Mouse (Mus musculus) kidney, adult 2 months (tissue): ENCODE measurements around the gene Tiam1. TPM values are rescaled to one million over a fixed set of nuclear protein-coding genes. Genes with fewer than 3 reads are reported as not detected.
A peak's percentile ranks its signal among the peaks of the same experiment; 100 is the strongest.

Source experiments
- DNase-seq: peaks from one replicate; pipeline ENCODE4 v3.0.0; 2021
- H3K27ac ChIP-seq: fragments of 200-500 bp; 2 replicates; pipeline ENCODE4 v1.5.1; 2012; ENCODE audit warnings: low read depth, low read length, control low read depth, inconsistent platforms; ENCODE audit not compliant: insufficient read depth
- H3K27me3 ChIP-seq: fragments of 200-500 bp; replicated peaks from 2 replicates; pipeline ENCODE4 v1.6.1; 2012; ENCODE audit warnings: mild to moderate bottlenecking, moderate library complexity, low read length, inconsistent platforms; ENCODE audit not compliant: control insufficient read depth, insufficient read depth
- H3K36me3 ChIP-seq: fragments of 200-500 bp; 2 replicates; pipeline ENCODE4 v1.6.1; 2012; ENCODE audit warnings: mild to moderate bottlenecking, moderate library complexity, low read length, inconsistent platforms; ENCODE audit not compliant: control insufficient read depth, insufficient read depth
- H3K4me1 ChIP-seq: fragments of 200-500 bp; 2 replicates; pipeline ENCODE4 v1.6.1; 2011; ENCODE audit warnings: low read length; ENCODE audit not compliant: control insufficient read depth, insufficient read depth
- H3K4me3 ChIP-seq: fragments of 200-500 bp; 2 replicates; pipeline ENCODE4 v1.5.1; 2011; ENCODE audit warnings: mild to moderate bottlenecking, low read depth, low read length, control low read depth; ENCODE audit not compliant: insufficient read depth
- CTCF ChIP-seq: fragments of 200-500 bp; conservative IDR thresholded peaks from 2 replicates; pipeline ENCODE4 v1.5.1; 2011; ENCODE audit warnings: low read depth, mild to moderate bottlenecking, control low read depth, low read length, moderate library complexity, mixed read lengths; ENCODE audit not compliant: insufficient read depth, insufficient read length
- POLR2A ChIP-seq: fragments of 200-500 bp; IDR thresholded peaks from one replicate; pipeline ENCODE4 v1.6.1; 2011; ENCODE audit warnings: low read depth, low read length, control low read depth
- WGBS: fragments of 180-500 bp; shearing (Covaris S2); methylation state at CpG from one replicate; pipeline ENCODE4 v1.1.7; 2018; 5-methylcytosine and 5-hydroxymethylcytosine counted together
- polyA plus RNA-seq: library from polyadenylated mRNA; depleted of rRNA; stranded (reverse); fragments of >200 nt; gene quantifications from 2 replicates; pipeline ENCODE4 v1.2.3, GENCODE M21; 2012

Tiam1 gene
- polyA plus RNA-seq, 1 experiment = 4.0 TPM

DNA sequence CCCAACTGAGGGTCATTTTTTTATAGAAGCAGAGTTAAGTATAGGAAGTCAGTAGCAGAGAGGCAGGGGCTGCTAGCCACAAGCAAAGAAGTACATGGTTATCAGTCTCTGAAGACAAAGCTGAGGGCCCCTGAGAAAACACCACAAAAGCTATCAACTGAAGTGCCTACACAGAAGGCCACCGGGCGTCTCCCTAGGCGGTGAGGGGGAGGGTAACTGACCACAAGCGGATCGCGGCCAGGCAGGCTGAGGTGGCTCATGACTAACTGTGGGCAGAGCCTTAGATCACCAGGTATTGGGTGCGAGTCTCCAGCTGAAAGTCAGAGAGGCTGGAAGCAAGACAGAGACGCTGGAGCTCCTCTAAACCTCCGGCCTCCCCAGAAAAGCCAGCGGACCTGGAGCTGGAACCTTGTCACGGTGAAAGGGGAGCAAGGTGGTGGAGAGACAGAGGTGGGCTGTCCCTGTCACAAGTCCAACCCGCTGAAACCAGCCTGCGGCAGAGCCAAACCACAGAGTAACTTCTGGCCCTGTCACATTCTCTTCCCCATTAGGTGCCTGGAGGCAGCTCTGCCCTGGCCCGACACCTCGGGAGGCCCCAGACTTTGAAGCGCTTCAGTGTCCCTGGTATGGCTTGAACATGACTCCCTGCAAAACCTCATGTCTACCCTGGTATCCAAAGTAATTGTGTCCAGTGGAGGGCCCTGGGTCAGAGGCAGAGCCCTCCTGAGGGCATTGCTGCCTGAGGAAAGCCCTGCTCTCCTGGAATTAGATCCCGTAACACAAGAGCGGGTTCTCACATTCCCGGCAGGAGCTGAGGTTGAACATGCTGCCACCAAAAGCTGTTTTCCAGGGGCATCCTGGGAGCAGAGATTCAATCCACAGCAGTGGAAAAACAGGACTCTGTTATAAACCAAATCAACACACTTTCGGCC lies 271.3 kb downstream of the Tiam1 start:
- 67% methylated on average over 20 of the region's 20 CpGs for WGBS
- Histone ChIP-seq H3K27ac (no peak overlapping the region), H3K36me3 (no peaks in the 10 kb centered on the region), H3K4me1 (no peaks in the 10 kb centered on the region), H3K4me3 (no peak overlapping the region), H3K27me3 (no peaks in the 10 kb centered on the region)
- DNase-seq = no peak
- TF ChIP-seq CTCF = no peak
- TF ChIP-seq POLR2A = no peak

DNA sequence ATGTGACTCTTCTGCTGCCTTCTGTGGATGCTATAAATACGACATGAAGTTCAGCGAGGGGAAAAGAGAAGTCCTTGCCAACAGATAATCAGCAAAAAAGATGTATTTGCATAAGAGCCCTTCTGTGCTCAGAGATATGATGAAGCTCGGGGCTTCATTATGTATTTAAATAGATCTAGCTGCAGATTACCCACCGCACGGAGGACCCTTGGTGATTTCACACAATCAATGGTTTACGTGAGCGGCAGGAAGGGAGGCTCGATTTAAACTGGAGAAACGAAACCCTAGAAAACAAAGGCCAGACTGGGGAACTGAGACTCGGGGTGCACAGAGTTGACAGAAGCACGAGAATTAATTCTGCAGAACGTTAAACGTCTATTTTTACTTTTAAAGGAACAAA lies 272.2 kb downstream of the Tiam1 start:
- DNase-seq = peak; percentile 8
- no peaks in the 10 kb centered on the region for H3K36me3 ChIP-seq
- H3K27me3 ChIP-seq = no peaks in the 10 kb centered on the region
- H3K4me1 ChIP-seq = no peaks in the 10 kb centered on the region
- H3K27ac ChIP-seq = no peak overlapping the region
- WGBS = 69% methylated on average over 13 of the region's 13 CpGs
- TF ChIP-seq POLR2A (no peak), CTCF (no peak)
- H3K4me3 ChIP-seq = no peak overlapping the region

DNA sequence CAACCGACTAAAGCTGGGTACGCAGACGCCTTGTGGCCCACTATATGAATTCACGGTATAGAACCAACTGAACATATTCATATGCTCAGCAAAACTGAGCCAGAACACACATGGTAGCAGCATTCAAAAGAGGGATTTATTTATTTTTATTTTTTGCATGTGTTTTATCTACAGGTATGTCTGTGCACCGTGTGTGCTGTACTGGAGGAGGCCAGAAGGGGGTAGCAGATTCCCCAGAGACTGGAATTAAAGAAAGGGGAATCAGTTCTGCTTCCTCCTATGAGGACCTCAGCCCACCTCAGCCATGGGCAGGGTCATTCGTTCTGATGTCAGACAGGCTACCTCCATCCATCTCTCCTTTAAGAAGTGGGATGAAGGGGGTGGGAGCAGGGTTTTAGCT lies 273.5 kb downstream of the Tiam1 start:
- 96% methylated on average over 6 of the region's 6 CpGs for WGBS
- no peaks in the 10 kb centered on the region for H3K36me3 ChIP-seq
- TF ChIP-seq POLR2A = no peak
- TF ChIP-seq CTCF = no peak

DNA sequence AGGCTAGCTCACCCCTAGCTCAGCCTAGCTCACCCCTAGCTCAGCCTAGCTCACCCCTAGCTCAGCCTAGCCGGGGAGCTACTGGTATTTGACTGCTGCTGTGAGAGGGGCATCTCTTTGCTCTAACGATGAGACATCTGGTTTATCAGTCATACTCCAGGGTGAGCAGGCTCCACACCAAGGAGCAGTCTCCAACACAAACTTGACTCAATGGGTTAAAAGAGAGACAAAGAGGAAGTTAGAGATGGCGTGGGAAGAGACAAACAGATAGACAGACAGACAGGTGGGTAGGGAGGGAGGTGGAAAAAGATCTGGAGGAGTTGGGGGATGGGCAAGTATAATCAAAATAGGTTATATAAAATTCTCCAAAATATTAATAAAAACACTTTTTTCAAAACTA lies 275.1 kb downstream of the Tiam1 start:
- WGBS = 91% methylated on average over 3 of the region's 3 CpGs
- TF ChIP-seq POLR2A (no peak), CTCF (no peak)
- no peaks in the 10 kb centered on the region for H3K27me3 ChIP-seq

More for the DNA sequence above, 273.5 kb downstream of the Tiam1 start:
- H3K27me3 ChIP-seq = no peaks in the 10 kb centered on the region
- no peak overlapping the region for H3K27ac ChIP-seq
- DNase-seq = no peak
- H3K4me1 ChIP-seq = no peaks in the 10 kb centered on the region
- H3K4me3 ChIP-seq = no peak overlapping the region

DNA sequence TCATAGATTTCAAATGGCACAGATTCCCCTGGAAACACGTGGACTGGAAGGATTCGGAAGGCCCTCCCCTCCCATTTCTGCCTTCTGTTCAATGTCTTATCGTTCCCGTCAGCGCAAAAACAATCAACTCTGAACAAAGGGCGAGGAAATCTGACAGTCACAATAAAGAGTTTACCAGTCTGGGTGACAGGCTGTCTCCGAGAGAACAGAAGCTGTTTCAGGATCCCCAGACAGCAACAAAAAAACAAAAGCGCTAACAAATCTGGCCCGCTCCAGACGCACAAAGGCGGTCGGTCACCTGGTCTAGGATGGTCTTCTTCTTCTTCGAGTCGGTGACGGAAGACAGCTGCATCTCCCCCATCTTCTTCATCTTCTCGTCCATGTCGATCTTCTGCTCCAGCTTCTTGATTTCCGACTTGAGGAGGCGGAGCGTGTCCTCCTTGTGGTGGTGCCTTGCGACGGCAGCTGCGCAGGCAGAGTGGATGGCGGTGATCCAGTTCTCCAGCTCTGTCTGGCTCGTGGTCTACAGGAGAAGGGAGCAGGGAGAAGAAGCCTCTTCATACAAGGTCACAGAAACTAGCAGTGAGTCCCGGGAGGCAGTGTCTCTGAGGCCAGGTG lies 276.2 kb downstream of the Tiam1 start:
- Histone ChIP-seq H3K27ac (no peak overlapping the region), H3K4me3 (no peak overlapping the region), H3K36me3 (no peaks in the 10 kb centered on the region), H3K4me1 (no peaks in the 10 kb centered on the region), H3K27me3 (no peaks in the 10 kb centered on the region)
- TF ChIP-seq CTCF (no peak), POLR2A (no peak)
- DNase-seq = no peak
- WGBS = 95% methylated on average over 26 of the region's 26 CpGs

More for the DNA sequence above, 275.1 kb downstream of the Tiam1 start:
- DNase-seq = no peak
- Histone ChIP-seq H3K4me1 (no peaks in the 10 kb centered on the region), H3K36me3 (no peaks in the 10 kb centered on the region), H3K4me3 (no peak overlapping the region), H3K27ac (no peak overlapping the region)

DNA sequence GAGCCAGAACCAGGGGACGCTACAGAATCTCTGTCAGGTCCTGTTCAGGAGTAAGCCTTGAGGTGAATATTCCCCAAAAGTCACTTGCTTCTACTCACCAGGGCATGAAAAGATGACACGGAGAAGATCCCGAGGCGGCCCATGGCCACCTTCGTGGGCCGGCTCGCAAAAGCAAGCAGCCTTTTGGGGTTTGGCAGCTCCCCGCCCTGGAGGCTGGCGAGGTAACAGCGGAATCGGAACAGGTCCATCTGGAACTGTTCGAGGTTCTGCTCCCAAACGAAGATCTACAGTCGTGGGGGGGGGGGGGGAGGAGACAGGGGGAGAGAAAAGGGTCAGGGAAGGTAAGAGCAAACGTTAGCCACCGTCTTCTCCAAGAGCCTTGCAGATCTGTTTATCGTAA lies 278.4 kb downstream of the Tiam1 start:
- Histone ChIP-seq H3K4me3 (no peak overlapping the region), H3K4me1 (no peaks in the 10 kb centered on the region), H3K27me3 (no peaks in the 10 kb centered on the region), H3K27ac (no peak overlapping the region), H3K36me3 (no peaks in the 10 kb centered on the region)
- no peak for TF ChIP-seq CTCF
- no peak for TF ChIP-seq POLR2A
- no peak for DNase-seq
- WGBS = 89% methylated on average over 17 of the region's 17 CpGs

DNA sequence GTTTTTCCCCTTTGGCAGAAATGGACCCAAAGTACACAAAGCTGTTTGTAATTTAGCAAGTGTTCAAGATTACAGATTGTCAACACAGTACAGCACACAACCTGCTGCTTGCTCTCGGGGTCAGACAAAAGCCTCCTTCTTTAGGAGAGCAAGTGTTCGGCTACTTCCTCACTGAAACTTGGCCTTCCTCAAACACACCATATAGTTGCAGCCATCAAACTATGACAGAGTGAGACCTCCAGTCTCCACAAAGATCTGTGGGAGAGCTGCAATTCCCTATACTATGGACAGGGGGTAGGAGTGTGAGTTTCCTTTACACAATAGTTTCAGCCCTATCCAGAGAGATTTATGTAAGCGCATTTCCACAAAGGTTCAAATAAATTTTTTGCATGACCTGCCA lies 278.9 kb downstream of the Tiam1 start:
- WGBS = 84% methylated on average over 3 of the region's 3 CpGs
- TF ChIP-seq CTCF (no peak), POLR2A (no peak)
- Histone ChIP-seq H3K36me3 (no peaks in the 10 kb centered on the region), H3K4me3 (no peak overlapping the region), H3K27ac (no peak overlapping the region), H3K4me1 (no peaks in the 10 kb centered on the region), H3K27me3 (no peaks in the 10 kb centered on the region)
- DNase-seq = no peak
